ENCODE assay signal across 24 mouse cellular contexts in the genomic region with DNA sequence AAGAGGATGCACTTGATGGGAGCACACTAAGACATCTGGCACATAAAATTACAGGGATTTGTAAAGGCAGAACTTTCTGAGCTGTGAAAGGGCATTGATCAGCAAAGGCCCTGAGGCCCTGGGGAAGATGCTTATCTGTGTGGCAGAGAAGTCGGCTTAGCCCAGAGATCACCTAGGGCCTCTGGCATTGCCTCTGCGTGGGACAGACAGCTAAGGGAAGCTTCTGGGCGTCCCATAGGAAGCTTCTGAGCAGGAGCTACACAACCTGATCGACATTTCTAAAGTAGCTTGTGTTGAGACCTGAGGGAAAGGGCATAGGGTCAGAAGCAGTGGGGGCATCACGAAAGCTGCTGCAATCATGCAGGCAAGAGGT.
"Had no signal": no experiment of that assay in that cellular context is flagged by ENCODE, and none has a peak within 500 bp of the region (broad histone marks: within the 10 kb centered on the region; RNA-seq: fewer than 3 reads in every experiment).

No protein-coding gene starts in this region.

- ATAC-seq: liver, embryonic 12.5 days; midbrain, embryonic 13.5 days; midbrain, embryonic 16.5 days had no signal

- H3K36me3 ChIP-seq: kidney, embryonic 15.5 days; limb, embryonic 12.5 days; liver, embryonic 12.5 days; liver, embryonic 15.5 days; lung, embryonic 15.5 days; midbrain, embryonic 10.5 days; midbrain, embryonic 13.5 days; neural tube, embryonic 12.5 days; neural tube, embryonic 15.5 days had no signal

- H3K27me3 ChIP-seq: kidney, embryonic 15.5 days; limb, embryonic 12.5 days; liver, embryonic 15.5 days; lung, embryonic 15.5 days; midbrain, embryonic 13.5 days; neural tube, embryonic 12.5 days; neural tube, embryonic 15.5 days had no signal

- DNase-seq: kidney, adult 11 months; kidney, adult 8-10 months; kidney, postnatal 10 days; kidney, postnatal 36 days; layer of hippocampus, postnatal 36 days; liver; lung, adult 18-20 months; lung, postnatal 10 days; lung, postnatal 36 days; retina, postnatal 1 day; right cerebral cortex, postnatal 25 days; thymus, adult 2 months; thymus, postnatal 4 days had no signal

- H3K4me2 ChIP-seq: kidney, embryonic 15.5 days; limb, embryonic 12.5 days; liver, embryonic 12.5 days; liver, embryonic 15.5 days; lung, embryonic 15.5 days; midbrain, embryonic 13.5 days; neural tube, embryonic 12.5 days; neural tube, embryonic 15.5 days had no signal

- H3K27ac ChIP-seq: kidney, embryonic 15.5 days; limb, embryonic 12.5 days; liver, embryonic 12.5 days; liver, embryonic 15.5 days; lung, embryonic 15.5 days; midbrain, embryonic 10.5 days; midbrain, embryonic 13.5 days; neural tube, embryonic 12.5 days; neural tube, embryonic 15.5 days had no signal

- H3K9me3 ChIP-seq: kidney, embryonic 15.5 days; limb, embryonic 12.5 days; liver, embryonic 12.5 days; liver, embryonic 15.5 days; lung, embryonic 15.5 days; midbrain, embryonic 10.5 days; midbrain, embryonic 13.5 days; neural tube, embryonic 12.5 days; neural tube, embryonic 15.5 days had no signal

- H3K4me1 ChIP-seq: liver, embryonic 12.5 days; liver, embryonic 15.5 days; midbrain, embryonic 10.5 days; midbrain, embryonic 13.5 days; neural tube, embryonic 12.5 days had no signal

- H3K4me3 ChIP-seq: kidney, embryonic 15.5 days; limb, embryonic 12.5 days; liver, embryonic 12.5 days; liver, embryonic 15.5 days; lung, embryonic 15.5 days; megakaryocyte, embryonic 14.5 days; midbrain, embryonic 10.5 days; midbrain, embryonic 13.5 days; neural tube, embryonic 12.5 days; neural tube, embryonic 15.5 days had no signal

- H3K9ac ChIP-seq: kidney, embryonic 15.5 days; limb, embryonic 12.5 days; liver, embryonic 12.5 days; liver, embryonic 15.5 days; lung, embryonic 15.5 days; midbrain, embryonic 13.5 days; neural tube, embryonic 12.5 days; neural tube, embryonic 15.5 days had no signal
